Mouse (Mus musculus) activated CD4-positive, CD25-positive, alpha-beta regulatory T cell, adult 4 months (primary cell): ENCODE results near the gene Mroh7. TPM values are rescaled to one million over a fixed set of nuclear protein-coding genes. Genes with fewer than 3 reads are reported as not detected.

Experiments used
- ATAC-seq: one replicate; pipeline ENCODE4 v1.8.0; 2017
- polyA plus RNA-seq, 2 experiments: library from polyadenylated mRNA; unstranded; fragments of 100-300 nt; shearing (Covaris generic); gene quantifications; one replicate each; pipeline ENCODE4 v1.2.1; 2017

Gene Mroh7
- polyA plus RNA-seq, 2 experiments from 2014 or later = not detected

GRCm38 (mm10) chr4:106693841-106694430, 36.8 kb downstream of the Mroh7 start:
- ATAC-seq = no peak

- no peak for ATAC-seq
Measured at GRCm38 (mm10) chr4:106688636-106689296, 42.0 kb downstream of the Mroh7 start.

- ATAC-seq = no peak
Measured at GRCm38 (mm10) chr4:106680955-106681354, 49.8 kb downstream of the Mroh7 start.

- ATAC-seq = no peak
Measured at GRCm38 (mm10) chr4:106679152-106679551, 51.6 kb downstream of the Mroh7 start.

GRCm38 (mm10) chr4:106678442-106679118, 52.1 kb downstream of the Mroh7 start, which contains the start of gene Ttc4:
Gene Ttc4 (minus strand): TSS chr4:106678944.
- ATAC-seq = peak; percentile 98

GRCm38 (mm10) chr4:106676749-106677148, 54.0 kb downstream of the Mroh7 start:
- ATAC-seq = no peak

GRCm38 (mm10) chr4:106666546-106666945, 64.2 kb downstream of the Mroh7 start:
- ATAC-seq = no peak

- ATAC-seq = no peak
Measured at GRCm38 (mm10) chr4:106665673-106666072, 65.1 kb downstream of the Mroh7 start.

- no peak for ATAC-seq
Measured at GRCm38 (mm10) chr4:106665269-106665668, 65.5 kb downstream of the Mroh7 start.

- ATAC-seq = no peak
Measured at GRCm38 (mm10) chr4:106664697-106665096, 66.0 kb downstream of the Mroh7 start.

- no peak for ATAC-seq
Measured at GRCm38 (mm10) chr4:106663956-106664470, 66.7 kb downstream of the Mroh7 start.

GRCm38 (mm10) chr4:106655681-106656080, 75.0 kb downstream of the Mroh7 start:
- ATAC-seq = no peak

- no peak for ATAC-seq
Measured at GRCm38 (mm10) chr4:106653051-106653450, 77.7 kb downstream of the Mroh7 start.

- ATAC-seq = no peak
Measured at GRCm38 (mm10) chr4:106652546-106652945, 78.2 kb downstream of the Mroh7 start.

GRCm38 (mm10) chr4:106650833-106651527, 79.7 kb downstream of the Mroh7 start, which contains the start of gene Pars2:
Gene Pars2 (plus strand): TSS chr4:106651069.
- ATAC-seq = peak; percentile 97

- no peak for ATAC-seq
Measured at GRCm38 (mm10) chr4:106647137-106647536, 83.6 kb downstream of the Mroh7 start.

- no peak for ATAC-seq
Measured at GRCm38 (mm10) chr4:106645797-106646196, 84.9 kb downstream of the Mroh7 start.

GRCm38 (mm10) chr4:106644218-106644610, 86.5 kb downstream of the Mroh7 start:
- no peak for ATAC-seq

GRCm38 (mm10) chr4:106643483-106644217, 87.1 kb downstream of the Mroh7 start:
- ATAC-seq = no peak

- no peak for ATAC-seq
Measured at GRCm38 (mm10) chr4:106634086-106634479, 96.6 kb downstream of the Mroh7 start.

GRCm38 (mm10) chr4:106633281-106634085, 97.2 kb downstream of the Mroh7 start:
- no peak for ATAC-seq
